Mouse (Mus musculus): ENCODE data around the gene Ifi209.
"Not testable (repeated sequence)": the region's sequence is repeated elsewhere in the genome, so short reads cannot be mapped to it uniquely, and the experiment has no call there.

DNA sequence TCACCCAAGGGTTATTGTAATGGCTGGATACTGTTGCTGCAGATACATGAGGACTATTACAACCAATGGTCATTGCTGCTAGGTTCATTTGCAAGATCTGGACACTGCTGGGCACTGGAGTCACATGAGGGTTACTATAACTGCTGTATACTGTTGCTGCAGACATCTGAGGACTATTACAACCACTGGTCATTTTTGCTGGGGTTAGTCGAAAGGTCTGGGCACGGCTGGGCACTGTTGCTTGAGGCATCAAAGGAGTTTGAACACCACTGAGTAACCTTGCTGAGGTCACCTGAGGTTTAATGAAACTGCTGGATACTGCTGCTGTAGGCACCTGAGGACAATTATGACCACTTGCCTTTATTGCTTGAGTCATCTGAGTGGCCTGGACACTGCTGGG, 41.0 kb upstream of the Ifi209 start:
- TF ChIP-seq GATA1, TAL1 (IDR thresholded peaks at IDR 0.05; ENCODE audit: low read length): not testable (repeated sequence)
